In genomic region chr5:17689604-17690003, GRCm38 (mm10) we compare ENCODE assay signal across 7 mouse cellular contexts.
DNase-seq lines count a peak whose midpoint lies in the region; ATAC-seq and TF ChIP-seq lines count a peak whose summit lies in the region.

No protein-coding gene starts in this region.

- no peak overlapping the region for H3K4me2 ChIP-seq in heart, embryonic 16.5 days (ENCODE audit: low read depth, low read length)
- no peak overlapping the region for H3K4me2 ChIP-seq in limb, embryonic 14.5 days (replicated peaks; ENCODE audit: low read depth, low read length, severe bottlenecking)

- 33% methylated on average over 5 of the region's 5 CpGs for WGBS in heart, embryonic 16.5 days
- WGBS in limb, embryonic 14.5 days = 44% methylated on average over 5 of the region's 5 CpGs

- H3K4me1 ChIP-seq in heart, embryonic 16.5 days (ENCODE audit: control insufficient read depth, insufficient read depth, low read length) = peaks cover 8% of the 10 kb centered on the region
- H3K4me1 ChIP-seq in limb, embryonic 14.5 days (ENCODE audit: control insufficient read depth, insufficient read depth, low read length) = peaks cover 15% of the 10 kb centered on the region

- H3K9me3 ChIP-seq in heart, embryonic 16.5 days (replicated peaks; ENCODE audit: control insufficient read depth, low read length) = no peaks in the 10 kb centered on the region
- no peaks in the 10 kb centered on the region for H3K9me3 ChIP-seq in limb, embryonic 14.5 days (ENCODE audit: control insufficient read depth, low read length)

- H3K9ac ChIP-seq in heart, embryonic 16.5 days (ENCODE audit: low read length) = no peak overlapping the region
- H3K9ac ChIP-seq in limb, embryonic 14.5 days (ENCODE audit: low read depth, low read length, severe bottlenecking) = no peak overlapping the region

- H3K27me3 ChIP-seq in heart, embryonic 16.5 days (ENCODE audit: control insufficient read depth, insufficient read depth, low read length) = no peaks in the 10 kb centered on the region
- H3K27me3 ChIP-seq in limb, embryonic 14.5 days (ENCODE audit: control insufficient read depth, insufficient read depth, low read length) = no peaks in the 10 kb centered on the region

- peak; percentile 93 for DNase-seq in 3T3-L1 (ENCODE audit: low read depth, low spot score)
- DNase-seq in NIH3T3 (ENCODE audit: low read depth) = peak; percentile 56
- peak; percentile 93 for DNase-seq in limb, embryonic 14.5 days (ENCODE audit: low spot score)
- no peak for DNase-seq in left cerebral cortex, adult 18-20 months (ENCODE audit: low spot score in 2 of 2)
- no peak for DNase-seq in thymus, postnatal 25 days
- DNase-seq in retina, embryonic 14.5 days (ENCODE audit: low spot score) = no peak

- peak overlapping the region; percentile 1 for H3K27ac ChIP-seq in heart, embryonic 16.5 days (ENCODE audit: low read length)
- peak overlapping the region; percentile 70 for H3K27ac ChIP-seq in limb, embryonic 14.5 days (replicated peaks; ENCODE audit: low read depth, low read length)

- ATAC-seq in heart, embryonic 16.5 days (replicated peaks; ENCODE audit: extremely low read depth, insufficient read depth, low FRiP score) = peak; percentile 55
- ATAC-seq in limb, embryonic 14.5 days (ENCODE audit: low FRiP score, low read depth) = peak; percentile 77

- no peak overlapping the region for H3K4me3 ChIP-seq in heart, embryonic 16.5 days (ENCODE audit: low read length)
- H3K4me3 ChIP-seq in limb, embryonic 14.5 days (replicated peaks; ENCODE audit: low read length) = no peak overlapping the region

- no peaks in the 10 kb centered on the region for H3K36me3 ChIP-seq in heart, embryonic 16.5 days (ENCODE audit: control insufficient read depth, insufficient read depth)
- no peaks in the 10 kb centered on the region; the same call in 1 of the 2 replicates for H3K36me3 ChIP-seq in limb, embryonic 14.5 days (ENCODE audit: control insufficient read depth, insufficient read depth, low read length)

- TF ChIP-seq POLR2A in limb, embryonic 14.5 days (IDR thresholded peaks at IDR 0.05; ENCODE audit: borderline replicate concordance, extremely low read depth, insufficient read depth, insufficient read length) = no peak

Comparison
In these comparisons a context has a peak if more than half of its experiments do, and no peak if none do; other contexts are left out.
1. DNase-seq: peak in 3T3-L1 (single experiment), NIH3T3 (single experiment) and limb, embryonic 14.5 days (single experiment); none in left cerebral cortex, adult 18-20 months (0 of 2), thymus, postnatal 25 days (single experiment) and retina, embryonic 14.5 days (single experiment).